Mouse (Mus musculus) urinary bladder, adult 18-20 months (tissue): ENCODE measurements around the gene Slc2a4.

Experiments used
- DNase-seq, 2 experiments: peaks; one replicate each; pipeline ENCODE4 v3.0.0; 2022; ENCODE audit warnings: low spot score in 2 of 2, mixed read lengths in 2 of 2

Slc2a4 gene

DNA sequence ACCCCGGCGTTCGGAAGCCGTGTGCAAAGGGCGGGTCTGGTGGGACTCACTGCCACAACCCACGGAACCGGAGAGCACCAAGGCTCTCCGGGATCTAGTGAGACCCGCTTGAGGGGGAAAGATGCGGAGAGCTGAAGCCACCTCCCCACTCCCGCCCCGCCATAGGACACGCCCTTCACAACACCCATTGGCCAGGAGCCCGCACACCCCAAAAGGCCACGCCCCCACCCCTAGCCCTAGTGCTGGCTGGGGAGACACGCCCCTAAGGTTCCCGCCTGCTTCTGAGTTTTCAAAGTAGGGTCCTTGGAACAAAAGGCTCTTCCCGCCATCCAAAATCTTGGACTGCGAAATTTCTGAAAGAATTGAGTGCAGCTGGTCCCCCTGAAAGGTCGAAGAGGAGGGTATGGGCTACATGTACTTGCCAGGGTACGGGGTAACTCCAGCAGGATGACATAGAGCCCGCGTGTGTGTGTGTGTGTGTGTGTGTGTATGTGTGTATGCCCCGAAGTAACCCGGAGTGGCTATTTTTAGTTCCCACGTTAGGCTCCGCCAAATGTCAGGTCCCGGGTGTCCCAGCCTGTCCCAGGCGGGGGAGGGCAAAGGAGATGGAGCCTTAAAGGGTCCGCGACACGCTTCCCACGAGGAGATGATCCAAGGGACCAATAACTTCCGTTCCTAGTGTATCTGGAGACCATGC is at the start of gene Slc2a4:
TSS of gene Slc2a4 (minus strand) at position 123 of the 697 bp plus-strand sequence.
- peak; percentile 74 to 84 for DNase-seq

DNA sequence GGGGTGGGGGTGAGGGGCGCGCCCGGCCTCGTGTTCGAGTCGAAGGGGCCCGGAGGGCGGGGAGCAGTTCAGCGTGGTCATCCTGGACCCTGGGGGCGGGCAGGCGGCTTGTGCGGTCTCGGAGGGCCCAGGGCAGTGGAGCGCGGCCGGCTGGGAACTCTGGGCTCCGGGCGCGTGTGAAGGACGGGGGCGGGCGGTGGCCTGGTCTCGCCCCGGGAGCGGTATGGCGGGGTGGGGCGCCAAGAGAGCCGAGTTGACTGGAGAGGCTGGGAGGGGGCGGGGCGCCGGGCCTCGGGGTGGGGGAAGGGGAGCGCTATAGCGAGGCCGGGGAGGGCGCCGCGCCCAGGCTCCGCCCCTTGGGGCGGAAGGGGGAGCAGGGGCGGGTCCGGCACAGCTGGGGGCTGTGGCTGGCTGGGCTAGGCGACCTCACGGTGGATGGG is 49.1 kb upstream of the Slc2a4 start:
- DNase-seq = peak; percentile 85 to 88

DNA sequence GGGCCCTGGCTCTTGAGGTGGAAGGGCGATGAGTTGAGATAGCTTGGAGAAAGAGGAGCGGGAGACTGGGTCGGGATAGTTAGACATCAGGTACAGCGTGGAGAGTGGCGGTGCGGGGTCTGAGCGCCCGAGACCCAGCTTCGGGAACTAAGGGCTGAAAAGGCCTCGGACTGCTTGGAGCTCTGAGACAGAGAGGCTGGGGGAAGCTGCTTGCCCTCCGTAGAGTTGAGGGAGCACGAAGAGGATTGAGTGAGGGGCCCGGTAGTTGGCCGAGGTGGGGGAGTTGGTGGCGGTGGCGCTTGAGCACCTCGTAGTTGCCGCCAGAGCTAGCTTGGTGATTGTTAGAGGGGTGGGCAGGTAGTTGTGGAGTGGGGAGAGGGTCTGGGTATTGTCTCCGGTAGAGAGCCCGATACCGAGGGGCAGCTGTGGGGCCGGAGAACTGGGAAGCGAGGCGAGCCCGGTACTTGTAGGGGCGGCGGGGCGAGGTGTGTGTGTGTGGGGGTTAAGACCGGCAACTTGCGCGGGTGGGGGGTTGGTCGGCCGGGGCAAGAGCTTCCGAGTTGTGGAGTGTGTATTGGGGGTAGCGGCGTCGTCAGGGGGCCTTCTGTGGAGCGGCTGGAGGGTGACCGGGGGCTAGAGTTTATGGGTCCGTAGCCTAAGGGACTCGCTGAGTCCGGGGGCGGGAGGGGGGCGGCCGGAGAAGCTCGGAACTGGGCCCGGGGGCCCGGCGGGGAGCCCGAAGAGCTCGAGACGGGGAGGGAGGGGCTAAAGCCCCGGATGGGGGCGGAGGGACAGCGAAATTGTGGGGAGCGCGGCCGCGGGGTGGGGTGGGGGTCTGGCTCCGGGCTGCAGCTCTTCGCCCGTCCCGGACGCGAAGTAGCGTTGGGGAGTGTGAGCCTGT is 48.4 kb upstream of the Slc2a4 start:
- DNase-seq = peak in 1 of 2 experiments; percentile 56

DNA sequence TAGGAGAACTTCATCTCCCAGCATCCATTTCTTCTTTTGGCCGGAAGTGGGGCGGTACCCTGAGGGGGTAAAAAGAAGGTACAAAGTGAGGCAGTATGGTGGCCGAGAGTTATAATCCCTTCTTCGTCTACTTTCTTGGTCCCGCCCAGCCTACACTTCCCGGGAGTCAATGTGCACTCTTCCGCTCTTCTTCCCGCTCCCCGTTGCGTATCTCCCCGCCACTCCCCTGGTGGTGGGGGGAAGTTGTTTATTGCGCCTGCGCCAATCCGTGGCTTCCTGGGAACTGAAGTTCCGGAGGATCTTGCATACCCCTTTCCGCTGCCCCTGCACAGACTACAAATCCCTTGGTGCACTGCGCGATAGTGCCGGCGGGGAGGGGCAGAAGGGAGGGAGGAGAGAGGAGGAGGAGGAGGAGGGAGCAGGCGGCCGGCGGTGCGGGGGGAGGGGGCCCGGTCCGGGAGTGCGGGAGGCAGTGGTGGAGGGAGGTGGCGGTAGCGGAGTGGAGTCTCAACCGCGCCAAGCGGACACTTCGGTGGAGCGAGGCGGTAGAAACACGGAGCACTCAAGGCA is 47.5 kb upstream of the Slc2a4 start, which contains the start of gene Phf23:
TSS of gene Phf23 (plus strand) at position 387 of the 570 bp plus-strand sequence.
- DNase-seq = peak; percentile 87 to 98

DNA sequence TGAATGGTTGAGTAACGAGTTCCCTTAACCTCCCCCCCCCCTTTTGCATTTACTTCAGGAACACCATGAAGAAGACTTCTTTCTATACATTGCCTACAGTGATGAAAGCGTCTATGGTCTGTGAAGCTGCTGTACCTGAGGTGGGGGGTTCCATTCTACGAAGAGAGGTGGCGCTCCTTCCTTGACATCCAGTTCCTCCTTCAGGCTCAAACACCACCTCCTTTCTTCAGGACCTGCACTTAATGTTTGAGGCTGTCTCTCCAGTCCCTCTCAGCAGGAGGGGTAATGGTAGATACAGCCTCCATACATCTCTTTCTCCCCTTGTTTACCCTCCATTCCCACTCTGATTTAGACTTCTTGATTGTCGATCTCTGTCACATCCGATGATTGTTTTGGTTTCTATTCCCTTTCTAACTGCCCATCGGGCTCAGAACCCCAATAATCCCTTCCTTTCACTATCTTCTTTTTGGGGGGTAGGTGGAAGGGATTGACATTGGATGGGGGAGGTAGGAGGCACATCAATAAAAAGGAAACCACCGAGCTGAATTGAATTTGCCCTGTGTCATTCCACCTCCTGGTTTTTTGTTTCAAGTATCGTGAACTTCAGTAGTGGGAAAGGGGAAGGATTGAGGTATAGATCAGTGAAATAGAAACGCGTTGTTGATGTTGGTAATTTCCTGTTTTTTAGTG is 46.6 kb upstream of the Slc2a4 start:
- DNase-seq = no peak

DNA sequence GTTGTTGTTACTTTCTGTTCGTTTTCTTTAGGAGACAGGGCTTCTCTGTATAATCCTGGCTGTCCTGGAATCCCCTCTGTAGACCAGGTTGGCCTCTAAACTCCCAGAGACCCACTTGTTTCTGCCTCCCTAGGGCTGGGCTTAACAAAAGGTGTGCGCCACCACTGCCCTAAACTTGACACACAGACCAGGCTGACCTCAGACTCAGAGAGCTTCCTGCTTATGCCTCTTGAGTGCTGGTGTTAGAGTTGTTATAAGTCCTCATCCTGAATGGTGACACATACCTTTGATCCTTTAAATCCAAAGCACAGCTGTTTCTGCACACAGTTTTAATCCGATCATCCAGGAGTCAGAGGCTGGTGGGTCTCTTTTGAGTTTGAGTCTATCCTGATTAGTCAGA is 44.9 kb upstream of the Slc2a4 start:
- DNase-seq = no peak

DNA sequence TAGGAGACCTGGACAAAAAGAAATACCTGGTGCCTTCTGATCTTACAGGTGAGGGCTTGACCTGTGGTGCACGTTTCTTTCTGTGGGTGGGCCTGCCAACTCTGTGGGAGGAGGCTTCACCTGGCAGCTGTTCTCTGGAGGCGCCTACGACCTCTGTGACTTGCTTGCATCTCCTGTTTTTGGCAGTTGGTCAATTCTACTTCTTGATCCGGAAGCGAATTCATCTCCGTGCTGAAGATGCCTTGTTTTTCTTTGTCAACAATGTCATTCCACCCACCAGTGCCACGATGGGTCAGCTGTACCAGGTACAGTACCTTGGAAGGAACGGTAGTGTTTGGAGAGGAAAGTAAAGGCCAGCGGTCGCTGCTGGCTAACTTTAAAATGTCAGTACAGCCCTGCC is 44.4 kb upstream of the Slc2a4 start:
- DNase-seq = no peak

DNA sequence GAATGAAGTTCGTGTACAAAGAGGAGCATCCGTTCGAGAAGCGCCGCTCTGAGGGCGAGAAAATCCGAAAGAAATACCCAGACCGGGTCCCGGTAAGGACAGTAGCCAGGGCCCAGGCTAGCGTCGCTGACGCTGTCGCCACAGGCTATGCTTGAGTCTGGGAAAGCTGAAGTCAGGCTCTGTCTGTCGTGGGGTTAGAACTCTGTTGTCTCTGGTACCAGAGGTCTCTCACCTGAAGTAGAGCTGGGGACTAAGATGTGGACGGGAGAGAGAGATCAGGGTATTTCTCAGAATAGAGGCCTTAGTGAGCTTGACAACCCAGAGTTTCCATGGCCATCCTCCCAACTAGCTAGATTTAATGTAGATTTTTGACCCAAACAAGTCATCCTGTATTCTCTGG is 43.7 kb upstream of the Slc2a4 start:
- no peak for DNase-seq

DNA sequence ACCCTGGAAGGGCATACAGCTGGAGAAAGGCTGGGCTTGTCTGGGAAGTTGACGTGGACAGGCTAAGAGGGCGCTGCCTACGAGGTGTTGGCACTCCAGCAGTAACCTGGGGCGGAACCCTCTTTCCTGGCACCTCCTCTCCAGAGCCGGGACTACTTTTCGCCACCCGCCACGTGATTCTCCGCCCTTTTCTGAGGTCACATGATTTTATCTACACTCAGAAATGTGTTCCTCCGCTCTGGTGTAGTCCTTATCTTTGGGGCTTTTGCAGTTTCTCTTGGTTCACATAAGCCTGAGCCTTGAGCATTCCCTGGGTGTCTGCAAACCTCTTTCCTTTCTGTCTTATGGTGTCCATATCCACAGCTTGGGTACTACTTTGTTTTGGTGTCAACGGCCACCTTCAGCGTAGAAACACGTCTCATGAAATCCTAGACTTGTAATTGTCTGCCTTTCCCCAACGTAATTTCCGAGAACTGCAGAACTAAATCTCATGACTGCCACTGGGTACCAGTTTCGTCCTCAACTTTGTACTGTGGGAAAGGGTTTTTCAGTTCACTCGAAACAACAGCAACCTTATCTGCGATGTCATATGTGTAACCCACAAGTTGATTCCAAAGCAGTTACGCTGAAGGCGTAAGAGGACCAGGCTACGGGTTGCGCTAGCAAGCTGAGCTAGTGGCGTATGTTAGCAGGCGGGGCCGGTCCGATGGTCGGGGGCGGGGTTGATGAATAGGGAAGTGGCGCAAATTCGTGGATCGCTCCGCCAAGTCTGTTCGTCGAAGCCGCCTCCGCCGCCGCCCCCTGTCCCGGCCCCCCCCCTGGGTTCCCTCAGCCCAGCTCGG is 43.1 kb upstream of the Slc2a4 start, which contains the start of gene Gabarap:
TSS of gene Gabarap (plus strand) at position 294 of the 842 bp plus-strand sequence.
- DNase-seq = peak; percentile 91 to 93

DNA sequence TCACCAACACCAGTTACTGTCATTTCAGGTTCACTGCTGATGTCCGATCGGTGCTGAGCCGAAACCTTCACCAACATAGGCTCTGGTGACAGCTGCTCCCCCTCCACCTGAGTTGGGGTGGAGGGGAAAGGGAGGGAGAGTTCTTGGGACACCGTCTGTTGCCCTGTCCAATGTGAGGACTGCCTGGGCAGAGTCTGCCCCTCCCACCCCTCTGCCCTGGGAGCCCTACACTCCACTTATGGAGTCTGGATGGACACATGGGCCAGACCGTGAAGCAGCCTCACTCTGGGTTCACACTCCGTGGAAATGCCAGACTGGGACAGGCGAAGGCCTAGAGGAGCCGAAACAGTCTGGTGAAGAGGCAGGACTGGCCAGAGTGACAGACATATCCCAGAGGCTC is 42.0 kb upstream of the Slc2a4 start:
- DNase-seq = no peak

DNA sequence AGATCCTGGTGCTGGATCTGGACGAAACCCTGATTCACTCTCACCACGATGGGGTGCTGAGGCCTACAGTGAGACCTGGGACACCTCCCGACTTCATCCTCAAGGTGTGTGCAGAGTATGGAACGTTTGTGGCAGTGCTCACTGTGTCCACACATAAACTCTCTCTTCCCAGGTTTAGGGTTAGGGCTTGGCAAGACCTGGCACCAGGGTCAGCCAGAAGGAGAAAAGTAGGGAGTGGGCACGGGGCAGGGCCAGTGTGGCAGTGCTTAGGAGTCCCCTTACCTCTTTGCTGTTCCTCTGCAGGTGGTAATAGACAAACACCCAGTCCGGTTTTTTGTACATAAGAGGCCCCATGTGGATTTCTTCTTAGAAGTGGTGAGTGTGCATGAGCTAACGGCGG is 36.4 kb upstream of the Slc2a4 start:
- DNase-seq = no peak

DNA sequence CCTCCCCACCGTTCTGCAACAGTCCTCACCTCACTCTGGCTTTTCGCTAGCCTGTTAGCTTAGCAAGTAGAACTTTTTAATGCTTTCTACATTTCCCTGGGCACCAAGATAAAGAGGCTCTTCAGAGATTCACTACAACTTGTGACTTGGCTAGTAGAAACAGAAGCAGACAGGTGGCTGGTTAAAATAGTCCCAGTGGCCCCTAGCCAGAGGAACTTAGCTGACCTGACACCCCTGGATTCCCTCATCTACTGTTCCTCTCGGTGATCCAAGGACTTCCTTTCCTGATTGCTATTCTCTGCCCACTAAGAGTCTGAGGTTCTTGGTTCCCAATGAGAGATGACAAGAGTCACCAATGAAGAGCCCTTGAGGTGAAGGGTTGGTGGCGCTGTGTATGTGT is 35.4 kb upstream of the Slc2a4 start:
- DNase-seq = no peak

DNA sequence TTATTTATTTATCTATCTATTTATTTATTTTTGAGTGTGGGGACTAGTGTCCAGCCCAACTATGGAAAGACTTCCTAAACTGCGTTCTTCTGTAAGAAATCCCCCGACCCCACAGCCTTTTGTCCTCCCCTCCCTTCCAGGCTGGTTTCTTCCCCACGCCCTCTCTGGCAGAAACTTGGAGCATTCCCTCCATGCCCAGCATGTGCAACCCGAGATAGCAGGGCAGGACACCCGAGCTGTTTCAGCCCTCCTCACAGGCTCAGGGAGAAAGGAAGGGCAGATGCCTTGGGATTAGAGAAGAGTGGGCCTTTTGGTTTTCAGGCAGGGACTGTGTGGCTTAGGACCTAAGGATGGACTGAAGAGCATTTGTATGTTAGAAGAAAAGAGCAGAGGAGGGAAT is 34.9 kb upstream of the Slc2a4 start:
- no peak for DNase-seq

DNA sequence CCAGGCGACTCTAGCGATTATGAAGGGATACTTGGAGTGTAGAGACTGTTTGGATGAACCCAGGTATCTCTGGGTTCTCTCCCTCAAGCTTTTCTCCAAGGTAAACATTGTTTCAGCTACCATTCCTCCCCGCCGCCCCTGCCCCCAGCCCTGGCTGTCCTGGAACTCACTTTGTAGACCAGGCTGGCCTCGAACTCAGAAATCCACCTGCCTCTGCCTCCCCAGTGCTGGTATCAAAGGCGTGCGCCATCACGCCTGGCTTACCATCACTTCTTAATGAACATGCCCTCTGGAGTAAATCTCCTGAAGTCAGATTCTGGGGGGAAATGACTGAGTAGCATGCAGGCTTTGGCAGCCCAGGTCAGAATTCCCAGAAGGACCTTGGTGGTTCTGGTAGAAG is 34.2 kb upstream of the Slc2a4 start, which contains the start of gene Elp5:
TSS of gene Elp5 (minus strand) at position 293 of the 400 bp plus-strand sequence.
- no peak for DNase-seq

DNA sequence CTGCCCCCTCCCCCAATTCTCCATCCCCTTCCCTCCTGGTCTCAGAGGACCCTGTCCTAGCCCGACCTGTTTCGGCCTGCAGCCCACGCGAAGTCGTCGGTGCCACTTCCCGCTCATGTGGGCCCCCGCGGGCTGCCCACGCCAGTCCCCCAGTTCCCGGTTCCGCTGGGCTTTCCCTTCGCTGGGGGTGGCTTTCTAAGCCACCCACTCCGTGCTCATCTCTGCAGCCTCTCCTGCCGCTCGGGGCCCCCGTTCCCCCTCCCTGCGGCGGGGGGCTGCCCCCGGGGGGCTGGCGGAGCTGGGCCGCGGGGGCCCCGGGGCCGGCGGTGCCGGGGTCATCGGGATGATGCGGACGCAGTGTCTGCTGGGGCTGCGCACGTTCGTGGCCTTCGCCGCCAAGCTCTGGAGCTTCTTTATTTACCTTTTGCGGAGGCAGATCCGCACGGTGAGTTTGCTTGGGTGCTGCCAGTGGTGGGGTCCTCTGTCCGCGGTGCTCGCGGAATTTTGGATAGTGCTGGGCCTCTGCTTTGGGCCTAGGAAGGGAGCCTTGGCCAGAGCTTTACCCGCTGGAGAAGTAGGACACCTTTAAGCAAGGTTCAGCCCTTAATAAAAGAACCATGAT is 33.3 kb upstream of the Slc2a4 start, which contains the start of gene Ctdnep1:
TSS of gene Ctdnep1 (plus strand) at position 16 of the 622 bp plus-strand sequence.
- DNase-seq = no peak

DNA sequence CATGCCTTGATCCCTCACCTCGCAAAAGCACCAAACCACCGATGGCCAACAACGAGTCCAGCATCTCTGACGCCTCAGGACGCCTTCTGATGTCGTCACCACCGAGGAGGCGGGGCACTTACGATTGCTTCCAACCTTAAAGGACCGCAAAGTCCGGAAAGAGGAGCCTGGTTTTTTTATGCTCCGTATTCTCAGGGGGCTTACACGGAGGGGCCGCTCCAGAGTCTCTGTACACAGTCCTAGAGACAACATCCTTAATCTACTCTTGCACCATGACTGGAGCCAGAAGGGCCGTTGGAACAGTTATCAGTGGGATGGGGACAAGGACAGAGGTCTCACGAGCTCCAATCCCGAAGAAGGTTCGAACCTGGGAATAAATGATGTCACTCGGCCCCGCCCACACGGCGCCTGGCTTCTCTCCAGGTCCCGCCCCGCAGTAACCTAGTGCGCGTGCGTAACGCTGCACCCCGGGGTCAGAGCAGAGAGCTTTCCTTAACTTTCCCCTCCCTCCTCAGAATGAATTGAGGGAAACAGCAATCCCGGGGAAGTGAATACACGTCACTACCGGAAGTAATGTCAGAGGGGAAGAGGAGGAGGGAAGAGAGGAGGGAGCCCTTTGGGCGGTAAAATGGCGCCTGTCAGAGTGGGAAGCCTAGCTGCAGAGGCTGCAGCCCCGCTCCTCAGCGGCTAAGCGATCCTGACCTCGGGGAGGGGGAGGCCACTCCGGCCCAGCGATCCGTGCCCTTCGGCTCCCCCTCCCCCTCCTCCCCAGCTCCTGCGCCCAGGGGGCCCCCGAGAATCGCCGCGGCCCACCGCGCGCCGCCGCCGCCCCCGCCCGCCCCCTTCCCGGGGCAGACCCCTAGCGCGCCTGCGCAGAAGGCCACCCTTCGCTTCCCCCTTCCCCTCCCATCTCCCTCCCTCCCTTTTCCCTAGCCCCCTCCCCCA is 32.5 kb upstream of the Slc2a4 start:
- peak; percentile 97 to 100 for DNase-seq

DNA sequence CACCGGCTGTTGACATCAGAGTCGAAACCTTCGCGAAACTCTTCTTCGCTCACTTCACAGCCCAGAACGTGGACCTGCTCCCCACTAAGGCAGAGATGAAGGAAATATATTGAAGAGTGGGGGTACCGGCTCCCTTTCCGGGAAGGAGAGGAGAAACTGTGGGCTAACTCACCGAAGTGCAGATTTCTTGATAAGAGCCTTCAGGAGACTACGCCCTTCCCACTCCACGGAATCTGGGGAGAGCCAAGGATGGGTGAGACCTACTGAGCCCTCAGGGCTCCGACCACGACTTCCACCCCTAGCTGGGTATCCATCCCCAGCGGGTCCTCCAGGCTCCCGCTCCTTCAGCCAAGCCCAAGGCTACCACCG is 31.8 kb upstream of the Slc2a4 start:
- no peak for DNase-seq

DNA sequence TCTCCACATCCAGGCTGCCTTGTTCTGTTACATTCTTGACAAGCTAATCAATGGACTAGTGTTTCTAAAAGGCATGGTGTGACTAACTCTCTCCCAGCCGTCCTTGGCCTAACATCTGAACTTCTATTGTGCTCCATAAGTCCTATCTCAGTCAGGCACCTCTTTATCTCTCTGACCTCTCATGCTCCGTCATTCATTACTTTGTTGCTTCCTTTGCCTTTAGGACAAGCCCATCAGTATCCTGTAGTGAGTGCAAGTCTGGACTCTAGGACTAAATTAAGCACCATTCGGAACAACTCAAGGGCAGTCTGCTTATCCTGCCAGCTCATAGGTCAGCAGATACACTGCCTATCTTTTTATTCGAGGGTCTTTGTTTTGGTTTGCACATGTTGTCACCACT is 28.3 kb upstream of the Slc2a4 start:
- no peak for DNase-seq

DNA sequence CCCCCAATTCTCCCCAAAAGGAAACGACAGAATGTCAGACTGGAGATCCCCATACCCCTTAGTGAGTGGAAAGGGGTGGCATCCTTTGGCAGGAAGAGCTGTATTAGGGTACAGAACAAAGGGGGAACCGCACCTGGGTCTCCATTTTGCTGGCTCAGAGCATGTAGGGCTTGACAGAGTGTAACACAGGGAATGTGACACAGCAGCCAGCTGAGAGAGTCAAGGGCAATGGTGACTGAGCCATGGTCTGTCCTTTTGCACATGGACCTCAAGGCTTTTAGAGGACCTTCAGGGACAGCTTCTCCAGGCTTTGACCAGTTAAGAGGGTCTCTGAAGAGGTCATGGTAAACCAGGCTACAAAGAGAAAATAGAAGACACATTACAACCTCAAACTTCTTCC is 26.9 kb upstream of the Slc2a4 start:
- DNase-seq = no peak
